Mouse (Mus musculus) heart, postnatal 0 days (tissue): Measurements from ENCODE around the gene Qser1.

Experiments used
- CTCF ChIP-seq: IDR thresholded peaks from 2 replicates; pipeline ENCODE4 v1.5.1; 2016; ENCODE audit warnings: antibody characterized with exemption, control low read depth, low read depth
- EP300 ChIP-seq: IDR thresholded peaks from 2 replicates; pipeline ENCODE4 v1.6.1; 2016; ENCODE audit warnings: antibody characterized with exemption, low read depth

DNA sequence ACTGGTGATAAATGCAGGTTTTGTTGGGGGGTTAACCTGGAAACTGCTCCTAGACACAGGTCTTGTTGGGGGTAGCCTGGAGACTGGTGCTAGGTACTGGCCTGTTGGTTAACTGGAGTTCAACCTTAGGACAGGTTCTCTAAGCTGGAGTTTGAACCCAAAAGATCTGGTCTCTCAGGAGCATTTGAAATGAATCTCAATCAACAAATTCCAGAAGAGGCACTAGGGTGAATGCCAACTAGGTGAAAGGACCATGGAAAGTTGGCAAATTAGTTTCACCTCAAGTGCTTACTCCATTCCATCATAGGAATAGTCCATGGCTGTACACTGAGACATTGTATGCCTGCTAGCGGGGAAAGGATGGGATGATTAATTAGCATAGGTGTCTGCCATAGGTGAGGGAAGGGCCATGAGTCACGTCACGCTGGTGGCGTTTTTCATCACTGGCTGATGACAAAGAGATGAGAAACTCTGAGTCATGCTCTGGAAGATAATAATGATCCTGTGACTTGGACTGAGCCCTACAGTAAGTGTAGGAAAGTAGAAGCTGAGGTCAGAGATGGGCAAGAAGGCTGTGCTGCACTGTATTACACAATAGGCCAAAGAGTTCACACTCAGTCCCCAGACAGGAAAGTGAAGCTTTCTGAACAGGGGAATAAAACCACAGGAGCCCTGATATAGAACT, 47.8 kb upstream of the Qser1 start:
- TF ChIP-seq CTCF (no peak), EP300 (no peak)
